Mouse (Mus musculus) gastrocnemius, adult 18-20 months (tissue): ENCODE measurements around the gene Ralgps2. TPM values are rescaled to one million over a fixed set of nuclear protein-coding genes. Genes with fewer than 3 reads are reported as not detected.

ENCODE experiments used
- DNase-seq: peaks from one replicate; pipeline ENCODE4 v3.0.0; 2021; ENCODE audit warnings: low spot score
- total RNA-seq, 2 experiments: library from RNA; stranded (reverse); gene quantifications; 2 replicates each; pipeline ENCODE4 v1.2.3; 2021

Gene Ralgps2
- total RNA-seq, 2 experiments from 2014 or later = 0.57 to 2.0 TPM

GRCm38 (mm10) chr1:156770845-156771244 lies 168.6 kb downstream of the Ralgps2 start:
- DNase-seq = no peak

GRCm38 (mm10) chr1:156769621-156770297 lies 169.7 kb downstream of the Ralgps2 start:
- DNase-seq = peak; percentile 58

GRCm38 (mm10) chr1:156769163-156769562 lies 170.3 kb downstream of the Ralgps2 start:
- no peak for DNase-seq

GRCm38 (mm10) chr1:156765311-156765710 lies 174.1 kb downstream of the Ralgps2 start:
- DNase-seq = no peak

- no peak for DNase-seq
These were observed 174.8 kb downstream of the Ralgps2 start for GRCm38 (mm10) chr1:156764584-156764983.

GRCm38 (mm10) chr1:156763280-156763679 lies 176.1 kb downstream of the Ralgps2 start:
- DNase-seq = peak; percentile 57

- DNase-seq = no peak
These were observed 178.0 kb downstream of the Ralgps2 start for GRCm38 (mm10) chr1:156761430-156761801.

- DNase-seq = no peak
These were observed 178.6 kb downstream of the Ralgps2 start for GRCm38 (mm10) chr1:156760549-156761429.

GRCm38 (mm10) chr1:156758326-156758725 lies 181.1 kb downstream of the Ralgps2 start:
- DNase-seq = no peak

- peak; percentile 49 for DNase-seq
These were observed 184.6 kb downstream of the Ralgps2 start for GRCm38 (mm10) chr1:156754608-156755413.

Other genes with a start within 250 kb of the Ralgps2 start
- 10 to 100 TPM; 30.4 to 37.9 TPM for gene Fam20b, start 220.5 kb downstream of the Ralgps2 start, total RNA-seq
- gene Angptl1, start 101.1 kb downstream of the Ralgps2 start, total RNA-seq = 1 to 10 TPM; 5.4 to 6.3 TPM
- gene Tex35, start 169.1 kb upstream of the Ralgps2 start, total RNA-seq = not detected